Mouse (Mus musculus): Measurements from ENCODE around the gene Klk1b4. TPM values are rescaled to one million over a fixed set of nuclear protein-coding genes. Genes with fewer than 3 reads are reported as not detected.
"Not testable (repeated sequence)": the region's sequence is repeated elsewhere in the genome, so short reads cannot be mapped to it uniquely, and the experiment has no call there.

The Klk1b4 gene
- total RNA-seq (2021) = not detected
- long read RNA-seq, experiment 1 = 0 reads
- long read RNA-seq, experiment 2 = 0 reads

DNA sequence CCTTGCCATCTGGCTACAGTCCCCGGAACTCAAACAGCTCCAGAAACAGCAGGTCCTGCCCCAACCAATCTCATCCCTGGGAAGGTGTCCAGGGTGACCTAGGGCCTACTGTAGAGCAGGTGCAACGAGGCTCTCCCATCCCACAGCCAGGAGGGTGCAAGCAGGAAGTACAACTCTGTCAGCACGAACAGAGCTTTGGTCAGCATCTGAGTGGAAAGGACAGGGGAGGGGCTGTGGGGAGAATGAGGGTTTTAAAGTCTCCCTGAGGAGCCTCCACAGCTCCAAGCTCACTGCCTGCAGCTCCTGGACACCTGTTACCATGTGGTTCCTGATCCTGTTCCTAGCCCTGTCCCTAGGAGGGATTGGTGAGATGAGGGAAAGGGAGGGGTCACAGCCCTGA lies at the start of gene Klk1b4:
Gene Klk1b4, plus strand, starts transcription at position 301 of the 400 bp plus-strand sequence.
- DNase-seq (ENCODE audit: low spot score) = not testable (repeated sequence)

- no peak for DNase-seq (ENCODE audit: low spot score)
Observed at GRCm38 (mm10) chr7:44179299-44180045, 27.8 kb upstream of the Klk1b4 start.

DNA sequence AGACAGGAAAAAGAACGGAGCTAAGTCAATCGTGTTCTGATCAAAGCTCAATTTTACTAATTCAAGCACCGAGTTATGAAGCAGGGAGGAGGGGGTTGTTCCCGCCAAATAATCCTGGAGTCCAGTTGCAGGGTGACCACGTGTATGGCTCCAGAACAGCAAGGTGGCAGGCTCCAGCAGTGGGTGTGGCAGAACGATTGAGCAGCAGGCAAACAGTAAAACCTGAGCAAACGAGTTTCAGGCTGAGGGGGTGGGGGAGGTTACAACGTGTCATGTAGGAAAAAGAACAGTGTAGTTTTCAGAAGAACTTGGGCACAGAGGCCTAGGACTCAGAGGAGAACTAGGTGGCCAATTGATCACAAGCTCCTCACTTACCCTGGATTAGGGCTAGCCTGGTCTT lies 20.7 kb upstream of the Klk1b4 start:
- DNase-seq (ENCODE audit: low spot score) = not testable (repeated sequence)

- peak; percentile 27 for DNase-seq (ENCODE audit: low spot score)
Observed at GRCm38 (mm10) chr7:44187936-44188335, 19.3 kb upstream of the Klk1b4 start, which contains the start of gene Klk1b24. Klk1b24 (plus strand) TSS chr7:44188236.

GRCm38 (mm10) chr7:44193466-44193865 lies 13.8 kb upstream of the Klk1b4 start:
- DNase-seq (ENCODE audit: low spot score) = not testable (repeated sequence)

GRCm38 (mm10) chr7:44197891-44198290 lies 9.3 kb upstream of the Klk1b4 start, which contains the start of gene Klk1b3:
Klk1b3 (plus strand) TSS chr7:44198191.
- no peak for DNase-seq (ENCODE audit: low spot score)

DNA sequence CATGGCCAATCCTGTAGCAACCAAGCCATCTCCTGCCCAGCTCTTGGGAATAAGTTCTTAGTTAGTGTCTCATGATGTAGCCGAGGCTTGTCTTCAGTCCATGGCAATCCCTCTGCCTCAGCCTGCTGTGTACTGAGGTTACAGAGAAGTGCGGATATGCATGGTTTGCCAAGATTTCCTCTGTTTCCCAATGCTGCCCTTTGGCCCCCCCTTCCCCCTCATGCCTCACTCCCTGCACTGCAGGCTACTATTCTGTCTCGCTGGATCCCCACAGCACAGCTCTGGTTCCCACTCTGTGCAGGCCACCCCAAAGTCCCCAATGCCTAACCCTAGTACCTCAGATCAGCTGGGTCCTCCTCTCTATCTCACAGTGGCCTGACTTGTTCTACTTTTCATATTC lies 1.1 kb downstream of the Klk1b4 start:
- no peak for DNase-seq (ENCODE audit: low spot score)

GRCm38 (mm10) chr7:44215645-44216044 lies 8.4 kb downstream of the Klk1b4 start, which contains the start of gene Klk1b5:
Klk1b5 (plus strand) TSS chr7:44215945.
- no peak for DNase-seq (ENCODE audit: low spot score)

DNA sequence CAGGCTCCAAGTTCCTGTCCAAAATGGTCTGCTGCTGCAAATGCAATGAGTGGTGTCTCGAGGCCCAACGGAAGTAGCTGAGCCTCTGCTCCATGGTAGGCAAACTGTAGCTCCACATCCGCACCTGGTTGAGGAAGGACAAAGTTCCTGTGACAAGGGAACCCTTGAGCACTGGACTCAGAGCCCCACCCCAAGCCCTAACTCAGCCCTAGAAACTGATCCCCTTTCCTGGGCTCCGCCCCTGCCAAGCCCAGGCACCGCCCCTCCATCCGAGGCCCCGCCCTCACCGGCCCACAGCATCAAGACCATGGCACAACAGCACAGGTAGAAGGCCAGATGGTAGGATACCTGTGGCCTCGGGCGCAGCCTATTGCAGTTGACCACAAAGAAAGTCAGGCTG lies 14.4 kb downstream of the Klk1b4 start:
- DNase-seq (ENCODE audit: low spot score) = not testable (repeated sequence)

DNA sequence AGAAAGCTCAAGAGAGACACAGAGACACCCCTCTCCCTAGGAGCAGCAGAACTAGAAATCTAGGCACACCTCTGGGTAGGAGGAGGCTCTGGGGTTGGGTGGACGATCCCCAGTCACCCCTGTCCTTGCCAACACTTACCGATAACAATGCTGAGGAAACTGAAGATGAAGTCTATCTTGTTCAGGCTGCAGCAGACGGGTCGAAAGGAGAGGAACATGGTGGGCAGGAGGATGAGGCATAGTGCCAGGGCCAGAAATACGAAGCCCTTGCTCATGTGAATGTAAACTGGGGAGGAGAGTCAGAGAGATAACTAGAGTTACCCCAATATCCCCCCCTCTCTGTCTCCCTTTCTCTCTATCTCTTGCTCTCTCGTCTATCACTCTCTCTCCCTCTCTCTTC lies 15.1 kb downstream of the Klk1b4 start:
- not testable (repeated sequence) for DNase-seq (ENCODE audit: low spot score)

- no peak for DNase-seq (ENCODE audit: low spot score)
Observed at GRCm38 (mm10) chr7:44225076-44225475, 17.8 kb downstream of the Klk1b4 start, which contains the start of gene Klk1. Klk1 (plus strand) TSS chr7:44225360.

GRCm38 (mm10) chr7:44235909-44236308 lies 28.7 kb downstream of the Klk1b4 start, which contains the start of gene Gm36864:
Gm36864 (plus strand) TSS chr7:44236177.
- no peak for DNase-seq (ENCODE audit: low spot score)

DNA sequence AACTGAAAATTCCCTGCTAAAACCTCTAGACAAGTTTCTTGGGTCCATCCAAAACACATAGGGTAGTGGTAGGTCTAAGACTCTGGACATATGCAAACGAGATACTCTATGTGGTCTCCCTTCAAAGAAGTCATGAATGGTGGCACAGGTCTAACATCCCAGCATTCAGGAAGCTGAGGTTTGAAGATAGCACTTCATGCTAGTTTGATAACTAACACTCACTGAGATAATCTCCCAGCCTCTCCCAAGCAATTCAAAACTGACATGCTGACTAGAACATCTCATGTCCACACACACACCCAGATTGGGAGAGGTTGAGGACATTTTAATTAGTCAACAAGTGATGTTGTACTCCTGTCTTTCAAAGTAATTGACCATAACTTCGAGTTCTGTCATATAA lies 32.7 kb downstream of the Klk1b4 start:
- DNase-seq (ENCODE audit: low spot score) = no peak

DNA sequence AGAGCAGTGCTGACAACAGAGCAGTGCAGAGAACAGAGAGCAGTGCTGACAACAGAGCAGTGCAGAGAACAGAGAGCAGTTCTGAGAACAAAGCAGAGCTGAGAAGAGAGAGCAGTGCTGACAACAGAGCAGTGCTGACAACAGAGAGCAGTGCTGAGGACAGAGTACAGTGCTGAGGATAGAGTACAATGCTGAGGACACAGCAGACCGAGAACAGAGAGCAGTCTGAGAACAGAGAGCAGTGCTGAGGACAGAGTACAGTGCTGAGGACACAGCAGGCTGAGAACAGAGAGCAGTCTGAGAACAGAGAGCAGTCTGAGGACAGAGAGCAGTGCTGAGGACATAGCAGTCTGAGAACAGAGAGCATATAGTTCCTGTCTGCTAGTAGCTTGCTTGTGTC lies 33.5 kb downstream of the Klk1b4 start:
- no peak for DNase-seq (ENCODE audit: low spot score)

DNA sequence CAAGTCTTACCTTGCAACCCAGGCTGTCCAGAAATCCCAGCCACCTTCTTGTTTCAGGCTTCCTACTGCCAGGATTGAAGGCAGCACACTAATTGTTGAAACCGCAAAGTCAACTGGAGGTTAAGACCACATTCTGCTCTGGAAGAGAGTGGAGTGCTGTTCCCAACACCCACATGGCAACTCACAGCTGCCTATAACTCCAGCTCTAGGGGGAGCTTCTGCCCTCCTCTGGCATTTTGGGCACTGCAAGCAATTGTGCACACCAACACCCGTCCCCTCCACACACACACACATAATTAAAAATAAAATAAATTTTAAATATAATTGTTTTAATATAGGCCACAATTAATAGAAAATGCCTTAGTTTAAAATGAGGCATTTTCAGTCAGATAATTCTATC lies 33.9 kb downstream of the Klk1b4 start:
- DNase-seq (ENCODE audit: low spot score) = no peak

- DNase-seq (ENCODE audit: low spot score) = no peak
Observed at GRCm38 (mm10) chr7:44244080-44244479, 36.8 kb downstream of the Klk1b4 start.

DNA sequence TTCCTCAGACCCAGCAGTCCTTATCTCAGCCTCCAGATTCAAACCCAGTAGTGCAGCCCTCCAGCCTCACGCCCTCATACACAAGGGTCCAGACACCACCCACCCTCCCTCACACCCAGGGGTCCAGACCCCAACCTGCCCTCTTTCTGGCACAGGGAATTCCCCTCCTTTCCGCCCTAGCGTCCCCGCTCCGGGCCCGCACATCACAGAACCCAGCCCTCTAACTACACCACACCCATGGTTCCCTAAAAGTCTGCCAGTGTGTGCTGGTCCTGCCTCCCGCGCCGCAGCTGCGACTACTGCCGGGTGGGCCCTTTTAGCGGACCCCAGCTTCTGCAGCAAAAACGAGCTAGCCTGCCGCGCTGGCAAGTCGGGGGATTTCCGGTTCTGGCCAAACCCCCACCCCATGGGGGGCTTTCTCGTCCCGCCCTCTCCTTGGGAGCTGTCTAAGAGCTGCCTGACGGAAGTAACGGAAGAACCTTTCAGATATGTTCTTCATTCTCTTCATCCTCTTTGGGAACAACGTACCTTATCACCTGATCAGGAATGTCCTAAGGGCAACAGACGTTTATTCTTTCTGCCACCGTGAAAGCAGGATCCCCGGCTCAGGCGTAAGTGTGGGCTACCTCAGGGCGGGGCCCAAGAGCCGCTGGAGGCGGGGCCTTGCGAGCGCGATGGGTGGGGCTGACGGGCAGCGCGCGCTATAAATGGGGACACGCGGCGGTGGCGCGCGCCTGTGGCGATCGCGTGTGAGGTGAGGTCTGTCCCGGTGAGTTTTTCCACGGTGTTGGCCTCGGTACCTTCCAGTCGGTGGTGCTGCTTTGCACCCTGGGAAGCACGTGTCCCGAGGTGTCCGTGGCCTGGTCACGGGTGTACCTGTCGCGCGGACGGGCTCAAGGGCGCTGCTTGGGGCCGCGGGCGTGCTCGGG lies 39.1 kb downstream of the Klk1b4 start, which contains the start of the genes 1700028J19Rik and 2410002F23Rik:
Gene 1700028J19Rik, minus strand, starts transcription at position 641 of the 929 bp plus-strand sequence.
Gene 2410002F23Rik, plus strand, starts transcription at position 668 of the 929 bp plus-strand sequence.
- DNase-seq (ENCODE audit: low spot score) = peak; percentile 92

DNA sequence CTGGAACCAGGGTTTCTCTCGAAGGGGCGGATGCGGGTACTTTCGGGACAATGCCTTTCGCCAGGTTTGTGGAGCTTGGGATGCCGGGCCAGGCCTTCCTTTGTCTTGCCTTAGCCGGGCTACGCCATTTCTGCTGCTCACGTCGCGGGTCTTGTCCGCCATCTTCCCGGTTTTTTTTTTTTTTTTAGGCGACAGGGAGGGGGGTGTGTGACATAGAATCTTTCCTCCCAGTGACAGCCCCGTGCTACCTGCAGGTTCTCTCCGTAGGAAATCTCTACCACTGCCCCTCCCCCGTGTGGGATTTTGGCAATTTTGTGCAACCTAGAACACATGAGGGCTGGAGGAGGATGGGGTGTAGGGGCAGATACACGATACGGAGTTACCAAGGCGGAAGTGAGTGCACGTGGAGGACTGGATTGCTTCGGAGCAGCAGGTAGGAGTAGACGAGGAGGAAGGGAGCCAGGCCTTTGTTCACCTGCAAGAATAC lies 39.8 kb downstream of the Klk1b4 start:
- DNase-seq (ENCODE audit: low spot score) = peak; percentile 9

GRCm38 (mm10) chr7:44247971-44248370 lies 40.7 kb downstream of the Klk1b4 start:
- no peak for DNase-seq (ENCODE audit: low spot score)

GRCm38 (mm10) chr7:44249248-44249647 lies 42.0 kb downstream of the Klk1b4 start:
- no peak for DNase-seq (ENCODE audit: low spot score)

GRCm38 (mm10) chr7:44250732-44251275 lies 43.6 kb downstream of the Klk1b4 start:
- not testable (repeated sequence) for DNase-seq (ENCODE audit: low spot score)
